Mouse (Mus musculus): Measurements from ENCODE around the gene Vamp5. TPM values are rescaled to one million over a fixed set of nuclear protein-coding genes. Genes with fewer than 3 reads are reported as not detected.
A peak's percentile ranks its signal among the peaks of the same experiment; 100 is the strongest.

Gene Vamp5
- polyA plus RNA-seq, 1 experiment: 24.0 TPM

- no peak for TF ChIP-seq POLR2A (IDR thresholded peaks at IDR 0.05; ENCODE audit: control insufficient read depth, extremely low read depth, insufficient read depth, low read length, poor library complexity)
- TF ChIP-seq CTCF (IDR thresholded peaks at IDR 0.05; ENCODE audit: borderline replicate concordance, control insufficient read depth, extremely low read depth, insufficient read depth, low read length, poor library complexity): no peak
- no peak overlapping the region for H3K27ac ChIP-seq (ENCODE audit: control insufficient read depth, insufficient read depth, low read length)
- peaks cover 7% of the 10 kb centered on the region; the same call in 1 of the 2 replicates for H3K36me3 ChIP-seq (ENCODE audit: control insufficient read depth, insufficient read depth, low read length)
- H3K27me3 ChIP-seq (ENCODE audit: control insufficient read depth, insufficient read depth, low read length): no peaks in the 10 kb centered on the region
- DNase-seq: no peak
- 96% methylated on average over 4 of the region's 4 CpGs for WGBS
- H3K4me1 ChIP-seq (replicated peaks; ENCODE audit: control insufficient read depth, insufficient read depth, low read length): peaks cover 13% of the 10 kb centered on the region
- no peak overlapping the region for H3K4me3 ChIP-seq (ENCODE audit: control insufficient read depth, insufficient read depth, low read length)
These were observed 38.0 kb upstream of the Vamp5 start for GRCm38 (mm10) chr6:72418279-72418678.

- peaks cover 13% of the 10 kb centered on the region for H3K4me1 ChIP-seq (replicated peaks; ENCODE audit: control insufficient read depth, insufficient read depth, low read length)
- DNase-seq: no peak
- H3K36me3 ChIP-seq (ENCODE audit: control insufficient read depth, insufficient read depth, low read length): peaks cover 7% of the 10 kb centered on the region; the same call in 1 of the 2 replicates
- no peak for TF ChIP-seq POLR2A (IDR thresholded peaks at IDR 0.05; ENCODE audit: control insufficient read depth, extremely low read depth, insufficient read depth, low read length, poor library complexity)
- TF ChIP-seq CTCF (IDR thresholded peaks at IDR 0.05; ENCODE audit: borderline replicate concordance, control insufficient read depth, extremely low read depth, insufficient read depth, low read length, poor library complexity): no peak
- no peaks in the 10 kb centered on the region for H3K27me3 ChIP-seq (ENCODE audit: control insufficient read depth, insufficient read depth, low read length)
- H3K4me3 ChIP-seq (ENCODE audit: control insufficient read depth, insufficient read depth, low read length): no peak overlapping the region
- 91% methylated on average over 7 of the region's 7 CpGs for WGBS
- no peak overlapping the region for H3K27ac ChIP-seq (ENCODE audit: control insufficient read depth, insufficient read depth, low read length)
These were observed 35.9 kb upstream of the Vamp5 start for GRCm38 (mm10) chr6:72415964-72416772.

- Histone ChIP-seq H3K36me3 (ENCODE audit: control insufficient read depth, insufficient read depth, low read length) (peaks cover 7% of the 10 kb centered on the region; the same call in 1 of the 2 replicates), H3K27ac (ENCODE audit: control insufficient read depth, insufficient read depth, low read length) (no peak overlapping the region), H3K27me3 (ENCODE audit: control insufficient read depth, insufficient read depth, low read length) (no peaks in the 10 kb centered on the region), H3K4me1 (replicated peaks; ENCODE audit: control insufficient read depth, insufficient read depth, low read length) (peaks cover 18% of the 10 kb centered on the region), H3K4me3 (ENCODE audit: control insufficient read depth, insufficient read depth, low read length) (no peak overlapping the region)
- TF ChIP-seq POLR2A (IDR thresholded peaks at IDR 0.05; ENCODE audit: control insufficient read depth, extremely low read depth, insufficient read depth, low read length, poor library complexity): no peak
- no peak for TF ChIP-seq CTCF (IDR thresholded peaks at IDR 0.05; ENCODE audit: borderline replicate concordance, control insufficient read depth, extremely low read depth, insufficient read depth, low read length, poor library complexity)
- WGBS: 93% methylated on average over 5 of the region's 5 CpGs
- no peak for DNase-seq
These were observed 34.9 kb upstream of the Vamp5 start for GRCm38 (mm10) chr6:72415181-72415580.

- peaks cover 6% of the 10 kb centered on the region; the same call in 1 of the 2 replicates for H3K36me3 ChIP-seq (ENCODE audit: control insufficient read depth, insufficient read depth, low read length)
- 1% methylated on average over 33 of the region's 33 CpGs for WGBS
- TF ChIP-seq POLR2A (IDR thresholded peaks at IDR 0.05; ENCODE audit: control insufficient read depth, extremely low read depth, insufficient read depth, low read length, poor library complexity) (peak; percentile 49; the same call in 1 of the 2 replicates), CTCF (IDR thresholded peaks at IDR 0.05; ENCODE audit: borderline replicate concordance, control insufficient read depth, extremely low read depth, insufficient read depth, low read length, poor library complexity) (peak; percentile 68; the same call in 1 of the 2 replicates)
- peak; percentile 96 for DNase-seq
- peak within 1 kb of the TSS; percentile 72 for H3K4me3 ChIP-seq (ENCODE audit: control insufficient read depth, insufficient read depth, low read length)
- peaks cover 18% of the 10 kb centered on the region for H3K4me1 ChIP-seq (replicated peaks; ENCODE audit: control insufficient read depth, insufficient read depth, low read length)
- H3K27ac ChIP-seq (ENCODE audit: control insufficient read depth, insufficient read depth, low read length): no peak within 1 kb of the TSS
- no peaks in the 10 kb centered on the region for H3K27me3 ChIP-seq (ENCODE audit: control insufficient read depth, insufficient read depth, low read length)
These were observed 33.9 kb upstream of the Vamp5 start, which contains the start of gene Ggcx for GRCm38 (mm10) chr6:72414076-72414756. Gene Ggcx (plus strand): TSS chr6:72414308.

GRCm38 (mm10) chr6:72410518-72410917 is 30.2 kb upstream of the Vamp5 start:
- TF ChIP-seq POLR2A (IDR thresholded peaks at IDR 0.05; ENCODE audit: control insufficient read depth, extremely low read depth, insufficient read depth, low read length, poor library complexity): no peak
- no peak for TF ChIP-seq CTCF (IDR thresholded peaks at IDR 0.05; ENCODE audit: borderline replicate concordance, control insufficient read depth, extremely low read depth, insufficient read depth, low read length, poor library complexity)
- no peaks in the 10 kb centered on the region for H3K36me3 ChIP-seq (ENCODE audit: control insufficient read depth, insufficient read depth, low read length)
- peaks cover 18% of the 10 kb centered on the region for H3K4me1 ChIP-seq (replicated peaks; ENCODE audit: control insufficient read depth, insufficient read depth, low read length)
- H3K4me3 ChIP-seq (ENCODE audit: control insufficient read depth, insufficient read depth, low read length): no peak overlapping the region
- 22% methylated on average over 7 of the region's 7 CpGs for WGBS
- no peaks in the 10 kb centered on the region for H3K27me3 ChIP-seq (ENCODE audit: control insufficient read depth, insufficient read depth, low read length)
- no peak for DNase-seq
- no peak overlapping the region for H3K27ac ChIP-seq (ENCODE audit: control insufficient read depth, insufficient read depth, low read length)

GRCm38 (mm10) chr6:72410003-72410402 is 29.7 kb upstream of the Vamp5 start:
- TF ChIP-seq POLR2A (IDR thresholded peaks at IDR 0.05; ENCODE audit: control insufficient read depth, extremely low read depth, insufficient read depth, low read length, poor library complexity): no peak
- TF ChIP-seq CTCF (IDR thresholded peaks at IDR 0.05; ENCODE audit: borderline replicate concordance, control insufficient read depth, extremely low read depth, insufficient read depth, low read length, poor library complexity): no peak
- DNase-seq: no peak
- Histone ChIP-seq H3K4me3 (ENCODE audit: control insufficient read depth, insufficient read depth, low read length) (no peak overlapping the region), H3K27ac (ENCODE audit: control insufficient read depth, insufficient read depth, low read length) (no peak overlapping the region), H3K4me1 (replicated peaks; ENCODE audit: control insufficient read depth, insufficient read depth, low read length) (peaks cover 14% of the 10 kb centered on the region), H3K27me3 (ENCODE audit: control insufficient read depth, insufficient read depth, low read length) (no peaks in the 10 kb centered on the region), H3K36me3 (ENCODE audit: control insufficient read depth, insufficient read depth, low read length) (no peaks in the 10 kb centered on the region)
- 67% methylated on average over 1 of the region's 1 CpGs for WGBS
